Mouse (Mus musculus): ENCODE measurements around the gene Hoxc11.

Hoxc11 gene

DNA sequence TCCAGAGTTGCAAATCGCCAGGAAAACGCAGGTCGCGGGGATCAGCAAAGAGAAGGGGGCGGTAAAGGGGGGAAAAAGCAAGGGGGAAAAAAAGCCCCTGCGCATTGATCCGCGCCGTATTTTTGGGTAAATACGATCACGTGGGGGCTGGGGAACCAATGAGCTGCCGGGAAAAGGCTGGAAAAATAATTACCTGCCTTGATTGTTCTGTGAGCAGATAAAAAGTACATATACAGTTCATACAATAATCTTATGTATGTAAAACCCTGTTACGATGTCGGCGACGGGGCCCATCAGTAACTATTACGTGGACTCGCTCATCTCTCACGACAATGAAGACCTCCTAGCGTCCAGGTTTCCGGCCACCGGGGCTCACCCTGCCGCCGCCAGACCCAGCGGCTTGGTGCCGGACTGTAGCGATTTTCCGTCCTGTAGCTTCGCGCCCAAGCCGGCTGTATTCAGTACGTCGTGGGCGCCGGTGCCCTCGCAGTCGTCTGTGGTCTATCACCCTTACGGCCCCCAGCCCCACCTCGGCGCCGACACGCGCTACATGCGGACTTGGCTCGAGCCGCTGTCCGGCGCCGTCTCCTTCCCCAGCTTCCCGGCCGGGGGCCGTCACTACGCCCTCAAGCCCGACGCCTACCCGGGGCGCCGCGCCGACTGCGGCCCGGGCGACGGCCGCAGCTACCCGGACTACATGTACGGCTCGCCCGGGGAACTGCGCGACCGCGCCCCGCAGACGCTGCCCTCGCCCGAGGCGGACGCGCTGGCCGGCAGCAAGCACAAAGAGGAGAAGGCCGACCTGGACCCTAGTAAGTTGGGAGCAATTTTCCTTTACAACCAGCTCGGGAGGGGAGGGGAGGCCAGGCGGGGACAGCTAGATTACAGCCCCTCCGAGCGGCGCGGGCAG lies 27.4 kb downstream of the Hoxc11 start:
- no peak for DNase-seq (ENCODE audit: low read depth, low spot score)

DNA sequence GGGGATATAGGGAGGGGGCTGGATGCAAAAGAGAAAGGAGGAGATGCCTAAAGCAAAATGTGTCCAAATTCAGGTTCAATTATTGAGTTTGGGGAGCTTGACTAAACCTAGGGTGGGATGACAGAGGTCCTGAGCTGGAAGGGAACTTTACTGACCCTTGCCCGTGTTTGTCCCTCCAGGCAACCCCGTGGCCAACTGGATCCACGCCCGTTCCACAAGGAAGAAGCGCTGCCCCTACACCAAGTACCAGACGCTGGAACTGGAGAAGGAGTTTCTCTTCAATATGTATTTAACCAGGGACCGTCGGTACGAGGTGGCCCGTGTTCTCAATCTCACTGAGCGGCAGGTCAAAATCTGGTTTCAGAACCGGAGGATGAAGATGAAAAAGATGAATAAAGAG lies 29.5 kb downstream of the Hoxc11 start:
- no peak for DNase-seq (ENCODE audit: low read depth, low spot score)

DNA sequence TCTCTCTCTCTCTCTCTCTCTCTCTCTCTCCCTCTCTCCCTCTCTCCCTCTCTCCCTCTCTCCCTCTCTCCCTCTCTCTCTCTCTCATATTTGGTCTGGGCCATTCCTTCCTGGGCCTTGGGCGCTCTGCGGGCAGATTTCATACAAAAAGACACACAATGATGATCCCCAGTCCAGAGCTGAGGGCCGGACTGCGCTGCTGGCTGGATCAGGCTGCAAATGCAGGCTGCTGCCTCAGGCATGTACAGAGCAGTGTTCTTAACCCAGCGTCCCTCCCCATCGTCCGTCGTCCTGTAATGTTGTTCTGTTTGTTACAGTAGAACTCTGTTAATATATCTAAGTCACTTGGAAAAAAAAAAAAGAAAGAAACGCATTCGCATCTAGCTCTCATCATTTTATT lies 30.3 kb downstream of the Hoxc11 start:
- no peak for DNase-seq (ENCODE audit: low read depth, low spot score)

DNA sequence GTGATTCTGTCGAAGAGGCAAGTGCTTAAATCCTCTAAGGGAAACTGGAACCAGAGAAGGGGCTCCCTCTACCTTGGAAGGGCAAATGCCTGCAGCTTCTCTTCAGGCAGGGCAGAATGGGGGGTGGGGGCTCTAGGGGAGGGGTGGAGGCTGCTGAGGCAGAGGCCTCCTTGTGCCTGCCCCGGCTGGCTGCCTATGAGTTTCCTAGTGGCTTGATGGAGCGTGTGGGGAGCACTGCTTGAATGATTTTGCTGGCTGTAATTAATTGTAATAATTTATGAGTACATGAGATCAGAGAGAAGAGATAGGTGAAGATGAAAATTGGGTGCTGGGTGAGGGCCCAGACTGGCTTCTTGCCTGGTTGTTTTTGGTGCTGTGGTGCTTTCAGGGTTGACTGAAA lies 30.7 kb downstream of the Hoxc11 start:
- DNase-seq (ENCODE audit: low read depth, low spot score) = no peak

DNA sequence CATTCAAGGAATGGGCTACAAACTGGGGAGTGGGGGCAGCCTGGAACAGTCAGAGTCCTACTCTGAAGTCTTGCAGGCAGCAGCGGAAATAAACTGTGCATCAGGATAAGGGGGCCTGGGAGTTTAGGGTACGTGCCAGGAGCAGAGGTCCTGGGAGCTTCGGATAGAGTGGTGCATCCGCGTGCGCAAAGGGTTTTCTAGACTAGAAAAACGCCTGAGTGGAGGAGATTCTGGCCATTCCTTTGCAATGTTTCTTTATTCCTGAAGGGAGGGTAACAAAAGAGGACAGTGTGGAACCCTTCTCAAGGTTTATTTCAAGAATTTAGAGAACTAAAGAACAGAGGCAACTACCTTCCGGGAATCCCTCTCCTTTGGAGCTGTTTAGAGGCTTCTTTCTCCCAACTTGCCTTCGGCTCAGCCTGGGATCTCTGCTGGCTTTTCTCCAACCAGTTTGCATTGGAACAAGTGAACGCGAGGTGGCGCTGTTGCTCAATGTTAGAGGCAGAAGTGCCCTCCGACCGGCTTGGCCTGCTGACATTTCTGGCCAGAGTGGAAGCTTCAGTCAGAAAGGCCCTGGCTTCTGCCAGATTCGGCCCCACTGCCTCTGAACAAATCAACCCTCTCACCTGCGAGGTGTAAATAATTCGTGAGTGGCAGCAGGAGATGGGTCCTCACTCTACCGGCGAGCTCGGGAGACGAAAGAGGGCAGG lies 33.1 kb downstream of the Hoxc11 start:
- peak; percentile 93 for DNase-seq (ENCODE audit: low read depth, low spot score)

DNA sequence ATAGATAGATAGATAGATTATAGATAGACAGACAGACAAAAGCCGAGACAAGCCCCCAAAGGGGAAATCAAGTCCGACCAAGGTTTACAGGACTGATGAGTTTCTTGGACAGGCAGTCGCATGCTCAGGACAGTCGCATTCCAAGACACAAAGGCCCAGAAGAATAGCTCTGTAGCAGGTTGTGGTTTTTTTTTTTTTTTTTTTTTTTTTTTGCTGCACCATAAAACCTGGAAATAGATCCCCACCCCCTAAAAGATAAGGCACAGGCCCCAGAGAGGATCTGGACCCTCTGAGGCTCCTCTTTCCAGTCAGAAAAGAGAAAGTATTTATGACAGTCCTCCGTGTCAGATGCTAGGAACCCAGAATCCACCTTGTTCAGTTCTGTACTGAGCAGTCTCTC lies 33.9 kb downstream of the Hoxc11 start:
- no peak for DNase-seq (ENCODE audit: low read depth, low spot score)

DNA sequence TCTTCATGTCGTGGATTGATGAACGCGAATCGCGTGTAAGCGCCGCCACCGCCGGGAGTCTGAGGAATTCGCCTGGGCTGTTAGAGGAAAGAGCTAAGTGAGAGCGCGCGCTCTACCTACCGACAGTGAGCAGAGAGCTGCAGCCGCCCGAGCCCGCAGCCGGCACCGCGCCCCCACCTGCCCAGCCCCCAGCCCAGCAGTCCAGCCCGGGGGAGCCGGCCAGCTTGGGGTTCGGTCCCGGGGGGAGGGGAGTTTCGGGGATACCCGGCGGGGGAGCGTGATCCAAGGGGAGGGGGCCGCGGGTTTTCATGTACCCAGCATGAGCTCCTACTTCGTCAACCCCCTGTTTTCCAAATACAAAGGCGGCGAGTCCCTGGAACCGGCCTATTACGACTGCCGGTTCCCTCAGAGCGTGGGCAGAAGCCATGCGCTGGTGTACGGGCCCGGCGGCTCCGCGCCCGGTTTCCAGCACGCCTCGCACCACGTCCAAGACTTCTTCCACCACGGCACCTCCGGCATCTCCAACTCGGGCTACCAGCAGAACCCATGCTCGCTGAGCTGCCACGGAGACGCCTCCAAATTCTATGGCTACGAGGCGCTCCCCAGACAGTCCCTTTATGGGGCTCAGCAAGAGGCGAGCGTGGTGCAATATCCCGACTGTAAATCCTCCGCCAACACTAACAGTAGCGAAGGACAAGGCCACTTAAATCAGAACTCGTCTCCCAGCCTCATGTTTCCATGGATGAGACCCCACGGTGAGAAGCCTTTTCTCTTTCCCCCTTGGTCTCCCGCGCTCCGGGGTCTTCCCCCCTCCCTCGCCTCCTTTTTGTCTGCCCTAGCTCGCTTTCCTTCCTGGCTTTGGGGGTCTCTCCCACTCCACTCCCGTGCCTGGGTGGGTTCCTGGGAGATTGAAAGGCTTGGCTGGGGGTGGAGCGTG lies 36.5 kb downstream of the Hoxc11 start, which contains the start of gene Hoxc8:
Gene Hoxc8, plus strand, starts transcription at position 147 of the 937 bp plus-strand sequence.
- no peak for DNase-seq (ENCODE audit: low read depth, low spot score)

DNA sequence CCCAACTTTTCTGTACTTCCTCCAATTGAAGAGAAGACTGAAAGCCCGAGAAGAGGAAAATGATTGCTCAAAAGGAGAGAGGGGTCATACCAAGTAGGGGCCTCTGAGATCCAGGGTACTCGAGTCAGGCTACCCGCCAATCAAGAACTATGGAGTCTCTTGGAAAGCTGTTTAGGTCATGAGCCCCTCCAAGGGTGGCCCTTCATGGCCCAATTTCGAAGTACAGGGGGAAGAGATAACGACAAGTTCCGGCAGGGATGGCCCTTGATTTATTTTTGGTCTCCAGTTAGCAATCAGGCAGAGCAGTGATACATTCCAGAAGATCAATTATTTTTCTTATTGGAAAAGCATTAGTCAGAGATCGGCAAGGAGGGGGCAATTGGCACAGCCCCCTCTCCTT lies 37.6 kb downstream of the Hoxc11 start:
- DNase-seq (ENCODE audit: low read depth, low spot score) = no peak

DNA sequence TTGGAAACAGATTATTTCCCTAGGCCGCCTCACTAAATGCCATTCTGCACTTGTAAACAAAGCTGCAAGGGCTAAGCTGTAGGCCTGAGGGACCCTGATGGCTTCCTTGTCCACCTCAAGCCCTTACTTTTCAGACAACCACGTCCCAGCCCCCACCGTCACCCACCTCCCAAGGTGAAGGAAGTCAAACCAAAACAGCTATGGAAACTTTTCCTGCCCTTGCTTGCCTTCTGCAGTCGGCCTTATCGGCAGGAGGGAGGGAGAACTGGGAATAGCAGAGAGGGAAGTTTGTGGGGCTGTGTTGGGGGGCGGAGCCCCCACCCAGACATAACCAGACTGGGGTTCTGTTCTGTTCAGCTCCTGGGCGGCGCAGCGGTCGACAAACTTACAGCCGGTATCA lies 38.0 kb downstream of the Hoxc11 start:
- DNase-seq (ENCODE audit: low read depth, low spot score) = no peak

DNA sequence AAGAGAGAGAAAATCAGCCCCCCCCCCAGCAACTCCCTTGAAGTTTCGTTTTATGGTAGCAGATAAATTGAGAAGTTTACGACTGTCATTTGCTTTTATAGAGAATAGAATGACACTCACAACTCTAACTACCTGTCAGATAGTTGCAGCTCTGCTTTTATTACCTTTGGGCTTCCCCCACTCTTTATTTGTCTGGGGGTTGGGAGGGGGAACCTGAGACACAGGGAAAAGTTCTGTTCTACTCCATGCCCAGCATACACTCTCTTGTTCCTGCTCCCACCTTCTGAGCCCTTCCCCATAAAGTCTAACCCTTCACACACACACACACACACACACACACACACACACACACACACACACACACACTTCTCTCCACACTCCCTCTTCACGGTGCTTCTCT lies 38.6 kb downstream of the Hoxc11 start:
- DNase-seq (ENCODE audit: low read depth, low spot score) = no peak

DNA sequence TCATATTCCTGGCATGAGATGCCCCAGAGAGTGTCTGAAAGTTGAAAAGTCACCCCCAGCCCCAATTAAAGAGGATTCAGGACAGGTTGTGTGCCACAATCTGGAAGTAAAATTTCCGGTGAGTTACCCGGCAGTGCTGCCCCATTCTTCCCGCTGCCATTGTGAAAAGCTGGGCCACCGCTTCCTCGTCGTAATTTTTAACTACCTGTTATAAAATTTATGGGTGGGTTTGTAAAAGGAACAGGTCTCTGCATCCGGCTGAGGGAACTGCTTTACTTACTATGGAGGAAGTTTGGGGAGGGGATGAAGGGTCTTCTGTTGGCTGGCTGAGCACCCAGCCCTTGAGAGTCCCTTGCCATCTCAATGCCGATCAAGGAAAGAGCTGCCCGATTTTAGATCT lies 42.3 kb downstream of the Hoxc11 start:
- DNase-seq (ENCODE audit: low read depth, low spot score) = no peak

DNA sequence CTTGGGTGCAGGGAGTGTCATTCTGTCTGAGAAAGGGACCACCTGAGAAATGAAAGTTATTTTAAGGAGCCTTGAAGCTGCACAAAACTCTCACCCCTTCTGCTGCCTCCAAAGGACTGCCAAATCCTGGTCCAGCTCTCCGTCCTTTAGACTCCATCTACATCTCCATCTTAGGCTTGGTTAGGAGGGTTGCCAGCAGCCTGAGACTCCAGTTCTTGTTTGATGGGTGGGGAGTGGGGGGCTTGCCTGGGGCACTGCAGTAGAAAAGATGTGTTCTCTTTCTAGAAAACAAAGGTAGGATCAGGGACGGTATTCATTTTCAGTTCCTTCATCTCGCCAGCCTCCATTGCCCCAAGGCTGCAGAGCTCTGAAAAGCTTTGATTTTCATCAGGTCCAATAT lies 43.2 kb downstream of the Hoxc11 start:
- no peak for DNase-seq (ENCODE audit: low read depth, low spot score)

DNA sequence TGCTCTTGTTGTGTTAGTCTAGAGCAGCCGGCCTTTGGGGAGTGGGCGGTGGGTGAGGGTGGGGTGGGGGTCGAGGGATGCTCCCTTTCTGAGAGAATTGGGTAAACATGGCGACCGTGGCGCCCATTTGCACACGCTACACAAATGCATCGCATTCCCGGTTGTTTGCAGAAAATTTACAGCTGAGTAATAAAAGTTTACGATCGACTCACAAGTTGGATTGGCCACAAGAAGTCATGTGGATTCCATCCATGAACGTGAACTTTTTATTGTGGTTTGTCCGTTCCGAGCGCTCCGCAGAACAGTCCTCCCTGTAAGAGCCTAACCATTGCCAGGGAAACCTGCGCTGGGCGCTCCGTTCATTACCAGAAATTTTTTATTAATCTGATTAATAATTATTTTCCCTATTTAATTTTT lies 43.7 kb downstream of the Hoxc11 start, which contains the start of gene Hoxc6:
Gene Hoxc6, plus strand, starts transcription at position 319 of the 417 bp plus-strand sequence.
- no peak for DNase-seq (ENCODE audit: low read depth, low spot score)

DNA sequence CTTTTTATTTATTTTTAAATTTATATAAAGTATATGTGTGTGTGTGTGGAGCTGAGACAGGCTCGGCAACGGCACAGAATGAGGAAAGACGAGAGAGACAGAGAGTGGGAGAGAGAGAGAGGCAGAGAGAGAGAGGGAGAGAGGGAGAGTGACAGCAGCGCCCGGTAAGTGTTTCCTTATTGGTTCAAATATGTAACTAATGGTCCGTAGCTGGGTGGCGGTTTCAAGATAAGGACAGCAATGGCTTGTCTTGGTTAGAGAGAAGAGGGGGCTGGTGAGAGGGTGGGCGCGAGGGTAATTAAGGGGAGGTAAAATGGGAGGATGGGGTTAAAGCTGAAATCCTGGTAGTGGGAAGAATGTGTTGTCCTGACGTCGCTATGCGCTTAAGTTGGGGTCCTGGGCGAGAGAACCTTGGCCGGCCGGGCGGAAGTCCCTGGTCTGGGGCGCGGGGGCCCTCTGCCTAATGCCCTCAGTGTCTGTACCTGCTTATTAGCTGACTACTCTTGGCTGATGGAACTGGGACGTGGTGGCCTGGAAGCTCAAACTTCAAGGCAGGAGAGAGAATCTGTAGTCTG lies 44.5 kb downstream of the Hoxc11 start:
- DNase-seq (ENCODE audit: low read depth, low spot score) = no peak

DNA sequence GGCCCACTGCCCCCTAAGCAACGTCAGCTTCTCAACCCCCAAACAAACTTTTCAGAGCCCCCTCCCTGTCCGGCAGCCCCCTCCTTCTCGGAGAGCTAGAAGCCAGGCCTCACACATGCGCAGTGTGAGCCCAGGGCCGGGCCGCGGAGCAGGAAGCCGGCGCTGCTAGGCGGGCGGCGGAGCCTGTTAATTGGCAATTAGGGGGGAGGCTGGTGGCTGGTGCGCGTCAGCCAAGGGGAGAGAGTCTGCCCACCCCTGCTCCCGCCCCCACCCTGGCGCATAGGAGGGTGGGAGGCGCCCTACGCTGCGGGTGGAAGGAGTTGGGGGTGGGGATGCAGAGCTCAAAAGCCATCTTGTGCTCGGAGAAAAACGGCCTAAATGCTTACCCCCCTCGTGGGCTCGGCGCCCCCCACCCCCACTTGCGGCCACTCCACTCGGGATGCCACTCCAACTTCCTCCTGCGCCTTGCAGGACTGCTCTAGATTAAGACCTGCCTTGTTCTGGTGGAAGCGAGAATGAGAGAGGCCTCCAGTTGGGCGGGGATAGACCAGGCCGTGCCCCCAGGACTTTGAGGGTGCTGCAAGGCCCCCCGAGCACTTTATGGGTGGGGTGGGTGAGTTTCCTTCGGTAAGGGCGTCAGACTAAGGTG lies 45.1 kb downstream of the Hoxc11 start:
- DNase-seq (ENCODE audit: low read depth, low spot score) = no peak

DNA sequence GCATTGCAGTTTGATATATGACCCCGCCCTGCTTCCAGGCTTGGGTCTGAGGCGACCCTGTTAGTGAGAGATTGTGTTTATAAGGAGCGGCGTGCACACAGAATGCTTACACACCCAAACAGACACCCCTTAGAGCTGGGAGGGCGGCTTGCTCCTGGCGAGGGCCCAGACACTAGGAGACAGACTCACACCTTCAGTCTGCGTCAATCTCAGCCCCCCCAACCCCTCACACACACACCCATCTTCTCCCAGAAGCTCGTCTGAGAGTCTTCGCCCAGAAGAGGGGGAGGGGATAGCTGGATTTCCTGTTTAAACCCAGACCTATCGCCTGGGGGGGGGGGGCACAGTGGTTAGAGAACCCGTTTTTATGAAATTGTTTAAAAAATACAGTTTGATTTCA lies 45.7 kb downstream of the Hoxc11 start:
- DNase-seq (ENCODE audit: low read depth, low spot score) = no peak

DNA sequence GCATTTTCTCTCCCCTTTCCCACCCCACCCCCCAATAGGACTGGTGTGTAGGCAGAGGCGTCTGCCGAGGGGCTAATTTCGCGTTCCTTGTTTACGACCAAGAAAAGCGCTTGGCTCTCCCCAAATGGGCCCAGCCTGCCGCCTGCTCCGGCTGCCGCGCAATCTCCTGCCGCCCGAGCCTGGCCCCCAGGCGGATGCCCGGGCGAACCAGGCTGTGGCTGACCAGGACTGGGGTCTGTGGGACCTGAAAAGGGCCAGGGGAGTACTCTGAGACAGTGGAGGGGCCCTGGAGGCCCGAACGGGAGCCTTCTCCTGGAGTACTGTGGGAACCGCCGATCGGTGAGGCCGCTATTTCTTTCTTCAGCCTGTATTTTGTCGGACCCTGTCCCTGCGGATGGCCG lies 46.3 kb downstream of the Hoxc11 start:
- DNase-seq (ENCODE audit: low read depth, low spot score) = no peak

DNA sequence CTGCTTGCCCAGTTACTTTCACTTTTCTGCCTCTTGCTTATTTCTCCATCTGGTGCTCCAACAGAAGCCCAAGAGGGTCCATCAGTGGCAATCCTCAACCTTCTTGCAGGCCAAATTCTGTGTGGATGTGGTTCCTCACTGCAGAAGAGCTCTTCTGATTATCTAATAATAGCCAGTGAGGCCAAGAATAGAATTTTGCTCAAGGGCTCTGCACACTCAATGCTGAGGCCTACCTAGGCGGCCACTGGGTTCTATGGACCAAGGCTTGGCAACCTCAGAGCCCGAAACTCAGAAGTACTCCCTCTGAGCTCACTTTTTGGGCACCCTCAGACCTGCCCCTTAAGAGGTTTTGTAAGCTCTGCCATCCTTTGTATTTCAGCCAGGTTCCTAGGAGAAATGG lies 47.1 kb downstream of the Hoxc11 start:
- no peak for DNase-seq (ENCODE audit: low read depth, low spot score)

DNA sequence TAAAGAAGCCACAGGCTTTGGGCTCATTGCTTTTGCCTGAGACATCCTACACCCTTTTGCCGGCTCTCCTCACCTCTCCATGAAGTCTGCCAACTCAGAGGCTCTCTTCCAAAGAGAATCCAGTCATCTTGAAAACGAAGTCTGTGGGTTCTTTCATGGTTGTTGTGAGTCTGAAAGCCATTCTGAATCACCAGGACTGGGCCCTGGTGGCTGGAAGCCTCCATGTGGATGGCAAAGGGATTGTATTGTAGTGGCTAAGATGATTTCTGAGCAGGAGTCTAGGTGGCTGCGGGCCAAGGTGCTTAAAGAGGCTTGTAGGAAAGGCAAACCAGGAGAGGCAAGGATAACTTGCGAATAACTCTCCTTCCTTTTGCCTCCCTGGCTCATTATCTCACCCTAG lies 47.9 kb downstream of the Hoxc11 start:
- no peak for DNase-seq (ENCODE audit: low read depth, low spot score)

DNA sequence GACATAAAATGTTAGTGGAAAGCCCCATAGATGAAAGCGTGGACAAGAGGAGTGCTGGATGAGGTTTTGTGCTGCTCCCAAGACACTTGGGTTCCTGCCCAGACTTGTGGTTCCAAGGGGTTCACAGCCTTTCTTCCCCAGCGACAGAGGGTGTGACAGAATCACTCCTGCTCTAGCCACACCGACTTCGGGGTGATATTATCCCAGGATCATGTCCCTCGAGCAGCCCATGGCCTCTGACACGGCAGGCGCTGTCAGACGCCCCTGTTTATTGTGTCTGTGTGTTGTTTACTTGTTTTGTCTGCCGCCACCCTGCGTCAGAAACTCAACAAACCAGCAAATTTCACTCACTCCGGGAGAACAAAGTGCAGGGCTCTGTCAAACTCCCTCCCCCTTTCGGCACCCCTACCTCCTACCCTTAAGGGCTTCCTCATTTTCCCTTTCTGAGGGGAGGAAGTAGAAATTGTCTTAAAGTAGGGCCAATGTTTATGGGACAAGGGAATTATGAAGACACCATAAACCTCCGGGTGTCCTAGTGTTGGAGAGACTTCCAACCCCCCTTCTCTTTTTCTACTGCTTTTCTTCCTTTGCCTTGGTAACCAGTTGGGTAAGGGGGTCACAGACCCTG lies 48.7 kb downstream of the Hoxc11 start:
- DNase-seq (ENCODE audit: low read depth, low spot score) = no peak
